ENCODE assay signal across 25 mouse cellular contexts in the genomic region with DNA sequence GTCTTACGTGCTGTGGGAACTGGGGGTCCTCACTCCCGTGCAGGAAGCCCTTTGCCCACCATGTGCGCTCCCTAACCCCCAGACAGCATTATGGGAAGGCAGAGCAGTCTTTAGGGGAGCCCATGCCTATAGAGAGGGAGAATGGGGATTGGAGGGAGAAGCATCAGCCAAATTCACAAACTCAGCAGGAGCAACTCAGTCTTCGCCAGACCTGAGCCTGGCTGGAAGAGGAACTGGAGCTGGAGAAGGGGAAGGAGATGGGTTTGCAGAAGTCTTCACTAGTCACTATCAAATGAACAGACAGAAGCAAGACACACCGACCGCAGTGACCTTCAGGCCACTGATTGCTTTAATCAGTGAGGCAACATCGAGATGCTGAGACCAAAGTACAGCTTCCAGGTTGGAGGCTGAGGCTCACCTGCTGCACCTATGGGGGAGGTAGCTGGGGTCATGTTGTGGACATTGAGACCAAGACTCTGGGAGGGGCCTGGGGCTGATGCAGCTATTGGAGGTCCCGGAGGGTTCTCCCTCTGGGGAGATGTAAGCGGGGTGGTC. TPM values are rescaled to one million over a fixed set of nuclear protein-coding genes. Genes with fewer than 3 reads are reported as not detected.
A peak's percentile ranks its signal among the peaks of the same experiment; 100 is the strongest.
DNase-seq lines count a peak whose midpoint lies in the region; ATAC-seq and TF ChIP-seq lines count a peak whose summit lies in the region.
"Had no signal": no experiment of that assay in that cellular context is flagged by ENCODE, and none has a peak within 500 bp of the region (broad histone marks: within the 10 kb centered on the region; RNA-seq: fewer than 3 reads in every experiment).

No protein-coding gene starts in this region.

- peak overlapping the region; percentile 87 for H3K27ac ChIP-seq in heart, embryonic 11.5 days (ENCODE audit: low read depth, low read length)
- H3K27ac ChIP-seq in liver, adult 2 months (replicated peaks; ENCODE audit: insufficient read depth, low read depth, low read length), result peak overlapping the region; percentile 69
- peak overlapping the region; percentile 90 for H3K27ac ChIP-seq in intestine, embryonic 16.5 days (ENCODE audit: low read length)
- no peak overlapping the region for H3K27ac ChIP-seq in lung, postnatal 0 days (ENCODE audit: low read length)
- H3K27ac ChIP-seq: heart, adult 2 months; hindbrain, embryonic 13.5 days; limb, embryonic 10.5 days; limb, embryonic 15.5 days; midbrain, embryonic 13.5 days; neural tube, embryonic 13.5 days had no signal

- H3K4me2 ChIP-seq in heart, embryonic 11.5 days, result no peak overlapping the region
- H3K4me2 ChIP-seq in intestine, embryonic 16.5 days (ENCODE audit: low read depth, low read length), result no peak overlapping the region
- no peak overlapping the region for H3K4me2 ChIP-seq in lung, postnatal 0 days (replicated peaks; ENCODE audit: low read depth, low read length)
- H3K4me2 ChIP-seq: hindbrain, embryonic 13.5 days; limb, embryonic 15.5 days; midbrain, embryonic 13.5 days; neural tube, embryonic 13.5 days had no signal

- 0 out of 2 replicates have a peak overlapping the region, but pooled peaks have one; percentile 1 for H3K9ac ChIP-seq in heart, embryonic 11.5 days (ENCODE audit: low read depth, low read length)
- H3K9ac ChIP-seq in liver, adult 2 months (ENCODE audit: low read depth, low read length), result peak overlapping the region; percentile 20; the same call in 1 of the 2 replicates
- H3K9ac ChIP-seq in intestine, embryonic 16.5 days (ENCODE audit: low read depth, low read length), result no peak overlapping the region
- no peak overlapping the region for H3K9ac ChIP-seq in lung, postnatal 0 days (replicated peaks; ENCODE audit: low read depth)
- H3K9ac ChIP-seq: limb, embryonic 15.5 days; midbrain, embryonic 13.5 days; neural tube, embryonic 13.5 days had no signal

- peaks cover 71% of the 10 kb centered on the region for H3K4me1 ChIP-seq in heart, embryonic 11.5 days (ENCODE audit: control insufficient read depth, insufficient read depth, low read length)
- peaks cover 34% of the 10 kb centered on the region for H3K4me1 ChIP-seq in liver, adult 2 months (ENCODE audit: control insufficient read depth, insufficient read depth, low read length)
- peaks cover 62% of the 10 kb centered on the region for H3K4me1 ChIP-seq in intestine, embryonic 16.5 days (ENCODE audit: control insufficient read depth, insufficient read depth, low read length)
- no peaks in the 10 kb centered on the region; the same call in 1 of the 2 replicates for H3K4me1 ChIP-seq in lung, postnatal 0 days (ENCODE audit: insufficient read depth, low read depth, low read length)

- H3K27me3 ChIP-seq in heart, embryonic 11.5 days (ENCODE audit: control insufficient read depth, insufficient read depth, low read length), result no peaks in the 10 kb centered on the region
- no peaks in the 10 kb centered on the region for H3K27me3 ChIP-seq in liver, adult 2 months (ENCODE audit: control insufficient read depth, insufficient read depth, low read length)
- no peaks in the 10 kb centered on the region for H3K27me3 ChIP-seq in intestine, embryonic 16.5 days (replicated peaks; ENCODE audit: control insufficient read depth, insufficient read depth, low read length)
- no peaks in the 10 kb centered on the region for H3K27me3 ChIP-seq in lung, postnatal 0 days (replicated peaks; ENCODE audit: insufficient read depth, low read length)
- H3K27me3 ChIP-seq: hindbrain, embryonic 13.5 days; limb, embryonic 15.5 days; midbrain, embryonic 13.5 days; neural tube, embryonic 13.5 days had no signal

- H3K4me3 ChIP-seq in heart, embryonic 11.5 days (ENCODE audit: low read depth, low read length), result no peak overlapping the region
- H3K4me3 ChIP-seq in liver, adult 2 months (ENCODE audit: insufficient read depth, low read depth, low read length), result no peak overlapping the region
- no peak overlapping the region for H3K4me3 ChIP-seq in intestine, embryonic 16.5 days (ENCODE audit: low read length)
- H3K4me3 ChIP-seq in lung, postnatal 0 days (ENCODE audit: low read depth, low read length), result no peak overlapping the region
- H3K4me3 ChIP-seq: heart, adult 2 months; hindbrain, embryonic 13.5 days; limb, embryonic 10.5 days; limb, embryonic 15.5 days; midbrain, embryonic 13.5 days; neural tube, embryonic 13.5 days had no signal

- TF ChIP-seq POLR2A in liver, adult 2 months (IDR thresholded peaks at IDR 0.05; ENCODE audit: extremely low read depth, insufficient read depth, low read length), result no peak

- no peak for DNase-seq in heart, adult 18-20 months
- DNase-seq in liver, adult 2 months (ENCODE audit: extremely low read depth, low read depth, low spot score), result peak; percentile 79
- DNase-seq in liver, result no peak
- DNase-seq in embryo, embryonic 9.5 days (ENCODE audit: extremely low spot score), result no peak
- DNase-seq in lung, postnatal 0 days (ENCODE audit: low spot score), result no peak
- DNase-seq: adrenal gland, postnatal 25 days; cerebellum, adult 11-12 months; cerebellum, adult 9-11 months; gastrocnemius, postnatal 14 days; heart, postnatal 36 days; kidney, adult 2 months; kidney, postnatal 36 days; lung, postnatal 4 days had no signal

- no peak for TF ChIP-seq CTCF in liver, adult 2 months (IDR thresholded peaks at IDR 0.05; ENCODE audit: low read depth, low read length)
- no peak for TF ChIP-seq CTCF in lung, postnatal 0 days (IDR thresholded peaks at IDR 0.05)

- H3K36me3 ChIP-seq in heart, embryonic 11.5 days (ENCODE audit: control insufficient read depth, insufficient read depth, low read length), result no peaks in the 10 kb centered on the region; the same call in 1 of the 2 replicates
- 0 out of 2 replicates have a peak, but pooled peaks cover 2% of the 10 kb centered on the region for H3K36me3 ChIP-seq in liver, adult 2 months (ENCODE audit: control insufficient read depth, insufficient read depth, low read length)
- no peaks in the 10 kb centered on the region; the same call in 1 of the 2 replicates for H3K36me3 ChIP-seq in intestine, embryonic 16.5 days (ENCODE audit: control insufficient read depth, insufficient read depth, low read length)
- 0 out of 2 replicates have a peak, but pooled peaks cover 5% of the 10 kb centered on the region for H3K36me3 ChIP-seq in lung, postnatal 0 days (ENCODE audit: insufficient read depth, low read length)

- 78% methylated on average over 9 of the region's 9 CpGs for WGBS in heart, embryonic 11.5 days (ENCODE audit: insufficient replicate concordance)
- WGBS in liver, adult 2 months, result 53% methylated on average over 9 of the region's 9 CpGs
- 83% methylated on average over 9 of the region's 9 CpGs for WGBS in intestine, embryonic 16.5 days
- WGBS in lung, postnatal 0 days, result 88% methylated on average over 9 of the region's 9 CpGs

- peaks cover 18% of the 10 kb centered on the region; the same call in 1 of the 2 replicates for H3K79me2 ChIP-seq in liver, adult 2 months (ENCODE audit: control insufficient read depth, insufficient read depth, low read length)

- no peaks in the 10 kb centered on the region for H3K9me3 ChIP-seq in heart, embryonic 11.5 days (replicated peaks; ENCODE audit: control insufficient read depth, low read length)
- H3K9me3 ChIP-seq in intestine, embryonic 16.5 days (ENCODE audit: control insufficient read depth, low read length), result no peaks in the 10 kb centered on the region
- H3K9me3 ChIP-seq in lung, postnatal 0 days (ENCODE audit: low read length), result no peaks in the 10 kb centered on the region
- H3K9me3 ChIP-seq: hindbrain, embryonic 13.5 days; limb, embryonic 10.5 days; limb, embryonic 15.5 days; midbrain, embryonic 13.5 days; neural tube, embryonic 13.5 days had no signal

- no peak for ATAC-seq in heart, embryonic 11.5 days (replicated peaks; ENCODE audit: insufficient number of reproducible peaks, low FRiP score, low TSS enrichment)
- peak; percentile 31 for ATAC-seq in intestine, embryonic 16.5 days
- no peak for ATAC-seq in lung, postnatal 0 days
- ATAC-seq: CD4-positive, CD25-positive, alpha-beta regulatory T cell, adult 4 months; forebrain, embryonic 14.5 days; midbrain, embryonic 13.5 days had no signal

- no peak for TF ChIP-seq EP300 in lung, postnatal 0 days (IDR thresholded peaks at IDR 0.05)

RNA-seq across cellular contexts. Expression of gene Ube4b, which starts 28.3 kb away (rescaled TPM):
- 36.3 and 41.3 TPM in 2 replicates for polyA plus RNA-seq in heart, embryonic 11.5 days (2014; fragmentation: Nextera tagmentation; extraction: Ambion mirVana)
- total RNA-seq in heart, adult 18-20 months (2021), result 10 to 100 TPM; 41.7 to 45.5 TPM
- total RNA-seq in liver, adult 2 months (2014; rRNA removed), result 22.4 and 23.3 TPM in 2 replicates
- 28.2 and 30.0 TPM in 2 replicates for polyA plus RNA-seq in liver, adult 2 months (2012; rRNA removed)
- polyA plus RNA-seq in intestine, embryonic 16.5 days (2015; fragmentation: Nextera tagmentation; extraction: Ambion mirVana), result 31.1 and 34.4 TPM in 2 replicates
- polyA plus RNA-seq in lung, postnatal 0 days (2015; fragmentation: Nextera tagmentation; extraction: Ambion mirVana), result 14.2 and 15.1 TPM in 2 replicates

RNA-seq across cellular contexts. Expression of gene Rbp7, which starts 56.5 kb away (rescaled TPM):
- 1.2 and 2.5 TPM in 2 replicates for polyA plus RNA-seq in heart, embryonic 11.5 days (2014; fragmentation: Nextera tagmentation; extraction: Ambion mirVana)
- 10 to 100 TPM; 63.9 to 85.7 TPM for total RNA-seq in heart, adult 18-20 months (2021)
- not detected in 2 replicates for total RNA-seq in liver, adult 2 months (2014; rRNA removed)
- not detected in 2 replicates for polyA plus RNA-seq in liver, adult 2 months (2012; rRNA removed)
- polyA plus RNA-seq in intestine, embryonic 16.5 days (2015; fragmentation: Nextera tagmentation; extraction: Ambion mirVana), result 1.9 and 2.2 TPM in 2 replicates
- 1.4 and 1.8 TPM in 2 replicates for polyA plus RNA-seq in lung, postnatal 0 days (2015; fragmentation: Nextera tagmentation; extraction: Ambion mirVana)
- total RNA-seq: layer of hippocampus, adult 8-10 months; megakaryocyte-erythroid progenitor cell, adult 5-6 weeks had no signal
- polyA plus RNA-seq: CD4-positive, CD25-positive, alpha-beta regulatory T cell, adult 4 months; forebrain, embryonic 14.5 days; hindbrain, embryonic 13.5 days; limb, embryonic 10.5 days; midbrain, embryonic 13.5 days; neural tube, embryonic 13.5 days had no signal

Comparison
In these comparisons a context has a peak if more than half of its experiments do, and no peak if none do; other contexts are left out.
1. H3K9ac ChIP-seq: peak in heart, embryonic 11.5 days (single experiment) and liver, adult 2 months (single experiment); none in intestine, embryonic 16.5 days (single experiment) and lung, postnatal 0 days (single experiment).